Mouse (Mus musculus) stomach, postnatal 0 days (tissue): ENCODE measurements at regions not wholly inside any gene's neighbourhood (a gene's known extent, or its start where the extent isn't known, plus 50 kb on each side); places are given as distances from the start of the nearest gene placed in this dataset.

Source experiments
- ATAC-seq: fragments of 200-750 bp; cut with Nextera tagmentation; 2 replicates; pipeline ENCODE4 v1.8.0; 2017; ENCODE audit not compliant: low FRiP score, low TSS enrichment
- DNase-seq: peaks from one replicate; pipeline ENCODE4 v3.0.0-alpha.2; 2016; ENCODE audit warnings: low spot score
- H3K27ac ChIP-seq: fragments of 300-500 bp; sonication (generic); replicated peaks from 2 replicates; pipeline ENCODE4 v1.5.1; 2014; ENCODE audit warnings: mild to moderate bottlenecking, control low read depth
- H3K27me3 ChIP-seq: fragments of 300-500 bp; sonication (generic); 2 replicates; pipeline ENCODE4 v1.6.1; 2014; ENCODE audit warnings: low read length; ENCODE audit not compliant: control insufficient read depth, insufficient read depth
- H3K36me3 ChIP-seq: fragments of 300-500 bp; sonication (generic); 2 replicates; pipeline ENCODE4 v1.6.1; 2014; ENCODE audit warnings: low read length, mixed read lengths; ENCODE audit not compliant: control insufficient read depth, insufficient read depth
- H3K4me1 ChIP-seq: fragments of 300-500 bp; sonication (generic); replicated peaks from 2 replicates; pipeline ENCODE4 v1.6.1; 2014; ENCODE audit warnings: antibody characterized with exemption; ENCODE audit not compliant: control insufficient read depth, insufficient read depth
- H3K4me2 ChIP-seq: fragments of 300-500 bp; sonication (generic); replicated peaks from 2 replicates; pipeline ENCODE4 v1.6.1; 2014; ENCODE audit warnings: low read depth, mild to moderate bottlenecking, control low read depth, moderate library complexity
- H3K4me3 ChIP-seq: fragments of 300-500 bp; sonication (generic); 2 replicates; pipeline ENCODE4 v1.5.1; 2014; ENCODE audit warnings: low read depth, low read length, control low read depth
- H3K9ac ChIP-seq: fragments of 300-500 bp; sonication (generic); 2 replicates; pipeline ENCODE4 v1.6.1; 2014; ENCODE audit warnings: mild to moderate bottlenecking, low read length, control low read depth, mixed read lengths
- H3K9me3 ChIP-seq: fragments of 300-500 bp; sonication (generic); 2 replicates; pipeline ENCODE4 v1.6.1; 2016; ENCODE audit warnings: low read length; ENCODE audit not compliant: control insufficient read depth
- CTCF ChIP-seq: IDR thresholded peaks from 2 replicates; pipeline ENCODE4 v1.5.1; 2016; ENCODE audit warnings: antibody characterized with exemption, low read depth, mild to moderate bottlenecking, moderate library complexity
- EP300 ChIP-seq: optimal IDR thresholded peaks from 2 replicates; pipeline ENCODE3; 2016; ENCODE audit warnings: antibody characterized with exemption
- WGBS: fragments of 180-500 bp; shearing (Covaris S2); extraction: QIAGEN DNeasy Blood & Tissue Kit; methylation state at CpG from one replicate; pipeline ENCODE4 v1.1.7; 2014; 5-methylcytosine and 5-hydroxymethylcytosine counted together

DNA sequence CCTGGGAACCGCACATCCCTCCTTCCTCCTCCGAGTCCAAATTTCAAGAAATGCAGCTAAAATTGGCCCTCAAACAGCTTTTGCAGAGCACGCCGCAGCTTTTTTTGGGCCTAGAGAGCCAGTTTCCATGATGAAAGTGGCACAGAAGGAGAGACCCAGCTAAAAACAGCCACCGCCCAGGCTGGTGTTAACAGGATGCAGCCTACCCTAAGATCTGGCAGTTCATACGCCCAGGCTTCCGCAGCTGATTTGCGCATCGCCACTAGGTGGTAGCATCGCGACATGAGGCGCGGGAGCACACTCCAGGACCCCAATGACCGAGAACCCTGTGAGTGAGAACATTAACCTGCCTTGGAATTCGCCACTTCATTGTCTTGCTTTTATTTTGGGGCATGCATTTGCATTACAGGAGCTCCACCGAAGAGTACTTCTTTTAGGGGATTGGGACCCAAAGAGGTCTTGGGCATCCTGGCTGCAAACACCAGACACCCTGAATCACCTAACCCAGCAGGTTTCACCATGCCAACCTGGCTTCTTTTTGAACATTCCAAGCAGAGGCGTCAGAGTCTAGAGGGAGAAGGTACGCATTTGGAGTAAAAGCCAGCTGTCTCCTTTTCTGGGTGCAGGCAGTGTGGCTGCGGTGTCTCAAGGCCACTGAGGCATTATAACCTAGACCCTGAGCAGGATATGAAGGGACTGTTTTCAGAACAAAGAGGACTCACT, 179.6 kb downstream of the 1810013L24Rik start:
- no peak overlapping the region for H3K4me3 ChIP-seq
- no peaks in the 10 kb centered on the region for H3K36me3 ChIP-seq
- DNase-seq (peak; percentile 68), ATAC-seq (peak; percentile 67; the same call in 1 of the 2 replicates)
- no peaks in the 10 kb centered on the region for H3K4me1 ChIP-seq
- no peaks in the 10 kb centered on the region for H3K9me3 ChIP-seq
- 19% methylated on average over 19 of the region's 19 CpGs for WGBS
- peak; percentile 96 for TF ChIP-seq CTCF
- TF ChIP-seq EP300: no peak
- H3K27me3 ChIP-seq: no peaks in the 10 kb centered on the region
- H3K4me2 ChIP-seq: no peak overlapping the region
- no peak overlapping the region for H3K27ac ChIP-seq
- H3K9ac ChIP-seq: no peak overlapping the region

DNA sequence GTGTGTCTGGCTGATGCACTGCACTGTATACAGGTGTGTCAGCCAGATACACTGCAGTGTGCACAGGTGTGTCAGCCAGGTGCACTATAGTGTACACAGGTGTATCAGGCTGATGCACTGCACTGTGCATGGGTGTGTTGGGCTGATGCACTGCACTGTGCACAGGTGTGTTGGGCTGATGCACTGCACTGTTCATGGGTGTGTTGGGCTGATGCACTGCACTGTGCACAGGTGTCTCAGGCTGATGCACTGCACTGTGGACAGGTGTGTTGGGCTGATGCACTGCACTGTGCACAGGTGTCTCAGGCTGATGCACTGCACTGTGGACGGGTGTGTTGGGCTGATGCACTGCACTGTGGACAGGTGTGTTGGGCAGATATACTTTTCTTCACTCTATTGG, 181.2 kb downstream of the 1810013L24Rik start:
- no peaks in the 10 kb centered on the region for H3K4me1 ChIP-seq
- no peak overlapping the region for H3K4me3 ChIP-seq
- no peaks in the 10 kb centered on the region for H3K36me3 ChIP-seq
- H3K9me3 ChIP-seq: no peaks in the 10 kb centered on the region
- 43% methylated on average over 1 of the region's 1 CpGs for WGBS
- no peak overlapping the region for H3K27ac ChIP-seq
- no peak overlapping the region for H3K9ac ChIP-seq
- no peak overlapping the region for H3K4me2 ChIP-seq
- no peak for TF ChIP-seq EP300
- TF ChIP-seq CTCF: no peak
- H3K27me3 ChIP-seq: no peaks in the 10 kb centered on the region
- no peak for DNase-seq
- no peak for ATAC-seq

DNA sequence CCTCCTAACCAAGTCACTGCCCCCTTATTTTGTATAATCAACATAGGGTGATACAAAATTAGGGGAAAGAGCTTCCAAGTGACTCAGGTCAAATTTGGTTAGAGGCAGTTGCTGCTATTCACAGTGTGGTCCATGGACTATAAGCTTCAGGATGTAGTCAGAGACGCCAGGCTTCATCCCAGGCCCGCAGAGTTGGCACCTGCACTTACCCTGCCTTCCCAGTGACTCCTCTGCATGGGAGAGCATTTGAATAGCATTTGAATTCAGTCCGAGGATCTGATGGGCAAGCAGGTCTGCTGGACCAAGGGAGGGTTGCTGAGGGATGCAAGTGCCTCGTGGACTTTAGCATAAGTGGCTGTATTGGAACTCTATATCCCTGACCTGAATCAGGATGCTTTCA, 181.8 kb downstream of the 1810013L24Rik start:
- H3K9me3 ChIP-seq: no peaks in the 10 kb centered on the region
- TF ChIP-seq CTCF (no peak), EP300 (no peak)
- H3K9ac ChIP-seq: no peak overlapping the region
- no peak overlapping the region for H3K4me3 ChIP-seq
- 70% methylated on average over 4 of the region's 4 CpGs for WGBS
- ATAC-seq: no peak
- DNase-seq: no peak
- no peaks in the 10 kb centered on the region for H3K36me3 ChIP-seq
- H3K4me1 ChIP-seq: no peaks in the 10 kb centered on the region
- H3K4me2 ChIP-seq: no peak overlapping the region
- no peak overlapping the region for H3K27ac ChIP-seq
- no peaks in the 10 kb centered on the region for H3K27me3 ChIP-seq

- DNase-seq: no peak
- H3K9ac ChIP-seq: no peak overlapping the region
- H3K36me3 ChIP-seq: no peaks in the 10 kb centered on the region
- no peak overlapping the region for H3K4me3 ChIP-seq
- no peak for ATAC-seq
- H3K4me2 ChIP-seq: no peak overlapping the region
- H3K9me3 ChIP-seq: no peaks in the 10 kb centered on the region
- H3K27me3 ChIP-seq: no peaks in the 10 kb centered on the region
- no peak overlapping the region for H3K27ac ChIP-seq
- 72% methylated on average over 13 of the region's 13 CpGs for whole genome bisulfite sequencing
- H3K4me1 ChIP-seq: no peaks in the 10 kb centered on the region
- TF ChIP-seq CTCF (no peak), EP300 (no peak)
These were observed 186.3 kb downstream of the 1810013L24Rik start for GRCm38 (mm10) chr16:9016040-9016761.

DNA sequence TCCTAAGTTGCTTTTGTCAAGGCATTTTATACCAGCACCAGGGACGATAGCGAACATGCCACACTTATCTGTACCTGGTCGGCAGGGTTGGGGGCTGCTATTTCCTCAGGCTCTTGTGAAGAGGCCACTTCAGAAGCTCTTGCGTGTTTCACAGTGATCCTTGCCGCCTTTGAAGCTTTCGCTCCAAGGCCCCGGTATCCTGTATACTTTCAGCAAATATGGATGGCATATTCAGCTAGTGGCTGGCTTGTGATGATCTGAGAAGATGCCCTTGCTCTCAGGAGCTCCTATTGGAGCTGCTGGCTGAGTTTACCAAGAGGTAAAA, 186.8 kb downstream of the 1810013L24Rik start:
- no peak overlapping the region for H3K27ac ChIP-seq
- no peaks in the 10 kb centered on the region for H3K27me3 ChIP-seq
- TF ChIP-seq EP300: no peak
- no peak for TF ChIP-seq CTCF
- H3K9ac ChIP-seq: no peak overlapping the region
- WGBS: 94% methylated on average over 7 of the region's 7 CpGs
- no peaks in the 10 kb centered on the region for H3K36me3 ChIP-seq
- no peaks in the 10 kb centered on the region for H3K4me1 ChIP-seq
- no peak overlapping the region for H3K4me3 ChIP-seq
- H3K4me2 ChIP-seq: no peak overlapping the region
- no peaks in the 10 kb centered on the region for H3K9me3 ChIP-seq
- DNase-seq (no peak), ATAC-seq (no peak)

GRCm38 (mm10) chr16:9030717-9031116, 200.8 kb downstream of the 1810013L24Rik start:
- Histone ChIP-seq H3K9ac (no peak overlapping the region), H3K4me3 (no peak overlapping the region), H3K4me1 (no peaks in the 10 kb centered on the region), H3K27ac (no peak overlapping the region), H3K9me3 (no peaks in the 10 kb centered on the region), H3K4me2 (no peak overlapping the region), H3K27me3 (no peaks in the 10 kb centered on the region), H3K36me3 (no peaks in the 10 kb centered on the region)
- ATAC-seq: no peak
- no peak for TF ChIP-seq CTCF
- no peak for TF ChIP-seq EP300
- 84% methylated on average over 4 of the region's 4 CpGs for WGBS
- no peak for DNase-seq
